Mouse (Mus musculus) right cerebral cortex, postnatal 25 days (tissue): Measurements from ENCODE around the gene Abca1.

Source experiments
- DNase-seq: peaks from one replicate; pipeline ENCODE4 v3.0.0; 2022

Abca1 gene

GRCm38 (mm10) chr4:53120038-53120685 is 39.5 kb downstream of the Abca1 start:
- DNase-seq: no peak

- no peak for DNase-seq
These were observed 41.1 kb downstream of the Abca1 start for GRCm38 (mm10) chr4:53118643-53119042.

- DNase-seq: no peak
These were observed 42.1 kb downstream of the Abca1 start for GRCm38 (mm10) chr4:53117610-53118009.

GRCm38 (mm10) chr4:53117076-53117475 is 42.6 kb downstream of the Abca1 start:
- DNase-seq: no peak

GRCm38 (mm10) chr4:53115866-53116265 is 43.8 kb downstream of the Abca1 start:
- no peak for DNase-seq

- DNase-seq: no peak
These were observed 44.3 kb downstream of the Abca1 start for GRCm38 (mm10) chr4:53115410-53115809.

GRCm38 (mm10) chr4:53111919-53112355 is 47.8 kb downstream of the Abca1 start:
- no peak for DNase-seq

- DNase-seq: no peak
These were observed 49.3 kb downstream of the Abca1 start for GRCm38 (mm10) chr4:53110356-53110755.

- DNase-seq: no peak
These were observed 50.2 kb downstream of the Abca1 start for GRCm38 (mm10) chr4:53109381-53109928.

GRCm38 (mm10) chr4:53108194-53108593 is 51.5 kb downstream of the Abca1 start:
- no peak for DNase-seq

GRCm38 (mm10) chr4:53106732-53107131 is 53.0 kb downstream of the Abca1 start:
- DNase-seq: no peak

GRCm38 (mm10) chr4:53106071-53106470 is 53.6 kb downstream of the Abca1 start:
- no peak for DNase-seq

- no peak for DNase-seq
These were observed 55.1 kb downstream of the Abca1 start for GRCm38 (mm10) chr4:53104634-53105033.

- DNase-seq: no peak
These were observed 57.2 kb downstream of the Abca1 start for GRCm38 (mm10) chr4:53102529-53102928.

GRCm38 (mm10) chr4:53101306-53101705 is 58.4 kb downstream of the Abca1 start:
- DNase-seq: no peak

- no peak for DNase-seq
These were observed 59.2 kb downstream of the Abca1 start for GRCm38 (mm10) chr4:53100492-53100891.

GRCm38 (mm10) chr4:53094850-53095249 is 64.8 kb downstream of the Abca1 start:
- no peak for DNase-seq

- DNase-seq: no peak
These were observed 65.4 kb downstream of the Abca1 start for GRCm38 (mm10) chr4:53094331-53094730.

GRCm38 (mm10) chr4:53093615-53094014 is 66.1 kb downstream of the Abca1 start:
- DNase-seq: no peak

- no peak for DNase-seq
These were observed 70.1 kb downstream of the Abca1 start for GRCm38 (mm10) chr4:53089641-53090040.

- no peak for DNase-seq
These were observed 70.7 kb downstream of the Abca1 start for GRCm38 (mm10) chr4:53088999-53089398.

GRCm38 (mm10) chr4:53086636-53087035 is 73.1 kb downstream of the Abca1 start:
- DNase-seq: no peak

GRCm38 (mm10) chr4:53085634-53086033 is 74.1 kb downstream of the Abca1 start:
- DNase-seq: no peak

- DNase-seq: no peak
These were observed 76.6 kb downstream of the Abca1 start for GRCm38 (mm10) chr4:53083071-53083470.

GRCm38 (mm10) chr4:53082451-53082850 is 77.2 kb downstream of the Abca1 start:
- no peak for DNase-seq
